ENCODE assay signal across 8 mouse cellular contexts in genomic region chrX:104856751-104857341, GRCm38 (mm10). TPM values are rescaled to one million over a fixed set of nuclear protein-coding genes. Genes with fewer than 3 reads are reported as not detected.
DNase-seq lines count a peak whose midpoint lies in the region; TF ChIP-seq lines count a peak whose summit lies in the region.

Gene Magee2 (minus strand): TSS chrX:104857267.

- H3K27me3 ChIP-seq in E14TG2a.4 (ENCODE audit: insufficient read depth, low read length), result peaks cover 13% of the 10 kb centered on the region

- no peaks in the 10 kb centered on the region; the same call in 1 of the 2 replicates for H3K4me1 ChIP-seq in E14TG2a.4 (replicated peaks; ENCODE audit: low read depth, low read length)

- DNase-seq in CD4-positive helper T cell, adult 2 months (ENCODE audit: low read depth, low spot score), result peak; percentile 47
- peak; percentile 36 for DNase-seq in embryo, embryonic 11.5 days (ENCODE audit: low read depth, low spot score)
- peak; percentile 14 to 18 for DNase-seq in heart, postnatal 10 days
- DNase-seq in layer of hippocampus, postnatal 14 days (ENCODE audit: low spot score in 2 of 2), result peak; percentile 19 to 35
- DNase-seq in lung, postnatal 14 days, result peak; percentile 18
- DNase-seq in right cerebral cortex, postnatal 10 days (ENCODE audit: low spot score in 2 of 2), result peak; percentile 53 to 63
- no peak for DNase-seq in adipocyte (ENCODE audit: low spot score)

- H3K4me3 ChIP-seq in E14TG2a.4 (replicated peaks; ENCODE audit: low read length), result peak within 1 kb of the TSS; percentile 79

- intact Hi-C loops in heart, postnatal 10 days (cut with DNase I), result no loop called here

- H3K36me3 ChIP-seq in E14TG2a.4 (ENCODE audit: insufficient read depth, low read length), result no peaks in the 10 kb centered on the region

- TF ChIP-seq CTCF in E14TG2a.4 (conservative IDR thresholded peaks at IDR 0.05; ENCODE audit: low read length), result no peak

- no peaks in the 10 kb centered on the region for H3K9me3 ChIP-seq in E14TG2a.4 (ENCODE audit: low read length)

RNA-seq across cellular contexts. Expression of gene Magee2, which starts in this region (rescaled TPM):
- total RNA-seq in heart, postnatal 10 days (2021), result under 1 TPM; 0.14 to 0.15 TPM
- 10 to 100 TPM; 10.1 to 10.6 TPM for total RNA-seq in layer of hippocampus, postnatal 14 days (2021)

Comparison
In these comparisons a context has a peak if more than half of its experiments do, and no peak if none do; other contexts are left out.
1. RNA of gene Magee2 (total RNA-seq): 10.1 to 10.6 TPM in layer of hippocampus, postnatal 14 days; 0.14 to 0.15 TPM in heart, postnatal 10 days; every median in the first group is over 4 times any median in the second.
2. Peak in DNase-seq in heart, postnatal 10 days; RNA of the gene not detected or under 1 TPM.